Mouse (Mus musculus) lung, embryonic 15.5 days (tissue): ENCODE measurements at regions not wholly inside any gene's neighbourhood (a gene's known extent, or its start where the extent isn't known, plus 50 kb on each side); places are given as distances from the start of the nearest gene placed in this dataset.

ENCODE experiments used
- ATAC-seq: fragments of 200-750 bp; cut with Nextera tagmentation; 2 replicates; pipeline ENCODE4 v1.8.0; 2017; ENCODE audit warnings: moderate number of reproducible peaks, borderline replicate concordance; ENCODE audit not compliant: low FRiP score, low TSS enrichment; ENCODE audit errors: extremely low read depth
- H3K27ac ChIP-seq: fragments of 300-500 bp; sonication (generic); 2 replicates; pipeline ENCODE4 v1.5.1; 2015; ENCODE audit warnings: moderate library complexity, mild to moderate bottlenecking, inconsistent platforms
- H3K27me3 ChIP-seq: fragments of 300-500 bp; sonication (generic); 2 replicates; pipeline ENCODE4 v1.6.1; 2015; ENCODE audit warnings: inconsistent platforms
- H3K36me3 ChIP-seq: fragments of 300-500 bp; sonication (generic); 2 replicates; pipeline ENCODE4 v1.6.1; 2015; ENCODE audit warnings: inconsistent platforms
- H3K4me1 ChIP-seq: fragments of 300-500 bp; sonication (generic); 2 replicates; pipeline ENCODE4 v1.6.1; 2015; ENCODE audit warnings: inconsistent platforms
- H3K4me2 ChIP-seq: fragments of 300-500 bp; sonication (generic); 2 replicates; pipeline ENCODE4 v1.6.1; 2015; ENCODE audit warnings: inconsistent platforms, mild to moderate bottlenecking, moderate library complexity
- H3K4me3 ChIP-seq: fragments of 300-500 bp; sonication (generic); 2 replicates; pipeline ENCODE4 v1.5.1; 2015; ENCODE audit warnings: mild to moderate bottlenecking, inconsistent platforms
- H3K9ac ChIP-seq: fragments of 300-500 bp; sonication (generic); 2 replicates; pipeline ENCODE4 v1.6.1; 2015; ENCODE audit warnings: inconsistent platforms
- H3K9me3 ChIP-seq: fragments of 300-500 bp; sonication (generic); 2 replicates; pipeline ENCODE4 v1.6.1; 2016; ENCODE audit warnings: inconsistent platforms
- WGBS: fragments of 180-500 bp; shearing (Covaris S2); methylation state at CpG from one replicate; pipeline ENCODE4 v1.1.7; 2015; 5-methylcytosine and 5-hydroxymethylcytosine counted together

GRCm38 (mm10) chr2:50377609-50378413 lies 81.2 kb upstream of the Mmadhc start:
- H3K9ac ChIP-seq = no peak overlapping the region
- H3K27ac ChIP-seq = no peak overlapping the region
- no peak for ATAC-seq
- no peaks in the 10 kb centered on the region for H3K27me3 ChIP-seq
- H3K4me2 ChIP-seq = no peak overlapping the region
- 76% methylated on average over 16 of the region's 16 CpGs for WGBS
- H3K4me3 ChIP-seq = no peak overlapping the region
- H3K4me1 ChIP-seq = no peaks in the 10 kb centered on the region
- no peaks in the 10 kb centered on the region for H3K9me3 ChIP-seq
- no peaks in the 10 kb centered on the region for H3K36me3 ChIP-seq

- Histone ChIP-seq H3K9ac (no peak overlapping the region), H3K27ac (no peak overlapping the region), H3K27me3 (no peaks in the 10 kb centered on the region), H3K36me3 (no peaks in the 10 kb centered on the region), H3K4me3 (no peak overlapping the region), H3K9me3 (no peaks in the 10 kb centered on the region), H3K4me1 (no peaks in the 10 kb centered on the region), H3K4me2 (no peak overlapping the region)
- ATAC-seq = no peak
- WGBS = 12% methylated on average over 2 of the region's 2 CpGs
These were observed 77.0 kb upstream of the Mmadhc start for GRCm38 (mm10) chr2:50373626-50374025.

- H3K4me2 ChIP-seq = no peak overlapping the region
- no peak overlapping the region for H3K4me3 ChIP-seq
- WGBS = 80% methylated on average over 7 of the region's 7 CpGs
- no peaks in the 10 kb centered on the region for H3K9me3 ChIP-seq
- H3K27me3 ChIP-seq = no peaks in the 10 kb centered on the region
- H3K27ac ChIP-seq = no peak overlapping the region
- no peak for ATAC-seq
- no peaks in the 10 kb centered on the region for H3K36me3 ChIP-seq
- no peak overlapping the region for H3K9ac ChIP-seq
- H3K4me1 ChIP-seq = no peaks in the 10 kb centered on the region
These were observed 76.4 kb upstream of the Mmadhc start for GRCm38 (mm10) chr2:50373006-50373405.

GRCm38 (mm10) chr2:50368831-50369230 lies 72.2 kb upstream of the Mmadhc start:
- no peaks in the 10 kb centered on the region for H3K9me3 ChIP-seq
- H3K27me3 ChIP-seq = no peaks in the 10 kb centered on the region
- no peaks in the 10 kb centered on the region for H3K4me1 ChIP-seq
- 85% methylated on average over 4 of the region's 4 CpGs for WGBS
- H3K4me2 ChIP-seq = no peak overlapping the region
- no peak overlapping the region for H3K4me3 ChIP-seq
- no peak overlapping the region for H3K27ac ChIP-seq
- ATAC-seq = no peak
- no peaks in the 10 kb centered on the region for H3K36me3 ChIP-seq
- H3K9ac ChIP-seq = no peak overlapping the region

GRCm38 (mm10) chr2:50368351-50368750 lies 71.8 kb upstream of the Mmadhc start:
- Histone ChIP-seq H3K9ac (no peak overlapping the region), H3K4me2 (no peak overlapping the region), H3K9me3 (no peaks in the 10 kb centered on the region), H3K27ac (no peak overlapping the region), H3K36me3 (no peaks in the 10 kb centered on the region), H3K4me1 (no peaks in the 10 kb centered on the region), H3K27me3 (no peaks in the 10 kb centered on the region), H3K4me3 (no peak overlapping the region)
- ATAC-seq = no peak
- 58% methylated on average over 6 of the region's 6 CpGs for WGBS

GRCm38 (mm10) chr2:50365221-50365620 lies 68.6 kb upstream of the Mmadhc start:
- Histone ChIP-seq H3K4me2 (no peak overlapping the region), H3K36me3 (no peaks in the 10 kb centered on the region), H3K27me3 (no peaks in the 10 kb centered on the region), H3K27ac (no peak overlapping the region), H3K4me3 (no peak overlapping the region), H3K4me1 (no peaks in the 10 kb centered on the region), H3K9ac (no peak overlapping the region), H3K9me3 (no peaks in the 10 kb centered on the region)
- 89% methylated on average over 6 of the region's 6 CpGs for WGBS
- ATAC-seq = no peak

- no peak overlapping the region for H3K27ac ChIP-seq
- no peak for ATAC-seq
- H3K36me3 ChIP-seq = no peaks in the 10 kb centered on the region
- no peak overlapping the region for H3K9ac ChIP-seq
- H3K4me1 ChIP-seq = no peaks in the 10 kb centered on the region
- H3K27me3 ChIP-seq = no peaks in the 10 kb centered on the region
- no peak overlapping the region for H3K4me3 ChIP-seq
- WGBS = 74% methylated on average over 2 of the region's 2 CpGs
- no peaks in the 10 kb centered on the region for H3K9me3 ChIP-seq
- no peak overlapping the region for H3K4me2 ChIP-seq
These were observed 59.5 kb upstream of the Mmadhc start for GRCm38 (mm10) chr2:50356089-50356488.

- peak; percentile 86; the same call in 1 of the 2 replicates for ATAC-seq
- WGBS = 69% methylated on average over 10 of the region's 10 CpGs
These were observed 51.1 kb upstream of the Mmadhc start for GRCm38 (mm10) chr2:50347486-50348265.

More at GRCm38 (mm10) chr2:50347486-50348265, 51.1 kb upstream of the Mmadhc start:
- Histone ChIP-seq H3K36me3 (no peaks in the 10 kb centered on the region), H3K4me3 (no peak overlapping the region), H3K27me3 (no peaks in the 10 kb centered on the region), H3K9me3 (no peaks in the 10 kb centered on the region), H3K27ac (no peak overlapping the region), H3K9ac (no peak overlapping the region), H3K4me2 (no peak overlapping the region), H3K4me1 (no peaks in the 10 kb centered on the region)
